Mouse (Mus musculus) embryonic facial prominence, embryonic 11.5 days (tissue): ENCODE measurements around the gene Gm6583. TPM values are rescaled to one million over a fixed set of nuclear protein-coding genes. Genes with fewer than 3 reads are reported as not detected.

Source experiments
- ATAC-seq: fragments of 200-750 bp; cut with Nextera tagmentation; replicated peaks from 2 replicates; pipeline ENCODE4 v1.8.0; 2017; ENCODE audit warnings: low read depth; ENCODE audit not compliant: insufficient number of reproducible peaks, low FRiP score, low TSS enrichment
- DNase-seq: peaks from one replicate; pipeline ENCODE4 v3.0.0-alpha.2; 2015; ENCODE audit warnings: low spot score
- H3K27ac ChIP-seq: fragments of 300-500 bp; sonication (generic); replicated peaks from 2 replicates; pipeline ENCODE4 v1.5.1; 2014; ENCODE audit warnings: mild to moderate bottlenecking, low read depth, low read length, control low read depth
- H3K27me3 ChIP-seq: fragments of 300-500 bp; sonication (generic); 2 replicates; pipeline ENCODE4 v1.6.1; 2014; ENCODE audit warnings: mild to moderate bottlenecking, low read length, moderate library complexity, mixed read lengths; ENCODE audit not compliant: control insufficient read depth, insufficient read depth
- H3K36me3 ChIP-seq: fragments of 300-500 bp; sonication (generic); replicated peaks from 2 replicates; pipeline ENCODE4 v1.6.1; 2014; ENCODE audit warnings: low read depth, mild to moderate bottlenecking, low read length, moderate library complexity, mixed read lengths; ENCODE audit not compliant: control insufficient read depth, insufficient read depth
- H3K4me1 ChIP-seq: fragments of 300-500 bp; sonication (generic); 2 replicates; pipeline ENCODE4 v1.6.1; 2014; ENCODE audit warnings: low read length, mixed read lengths; ENCODE audit not compliant: control insufficient read depth, insufficient read depth
- H3K4me2 ChIP-seq: fragments of 300-500 bp; sonication (generic); 2 replicates; pipeline ENCODE4 v1.6.1; 2014; ENCODE audit warnings: low read depth, mild to moderate bottlenecking, control low read depth, low read length, moderate library complexity
- H3K4me3 ChIP-seq: fragments of 300-500 bp; sonication (generic); 2 replicates; pipeline ENCODE4 v1.5.1; 2014; ENCODE audit warnings: low read depth, low read length, control low read depth
- H3K9ac ChIP-seq: fragments of 300-500 bp; sonication (generic); replicated peaks from 2 replicates; pipeline ENCODE4 v1.6.1; 2014; ENCODE audit warnings: mild to moderate bottlenecking, control low read depth, low read length
- H3K9me3 ChIP-seq: fragments of 300-500 bp; sonication (generic); replicated peaks from 2 replicates; pipeline ENCODE4 v1.6.1; 2016; ENCODE audit warnings: mild to moderate bottlenecking, low read length, inconsistent platforms, mixed read lengths; ENCODE audit not compliant: control insufficient read depth
- WGBS: fragments of 180-500 bp; shearing (Covaris S2); extraction: QIAGEN DNeasy Blood & Tissue Kit; methylation state at CpG from one replicate; pipeline ENCODE4 v1.1.7; 2014; 5-methylcytosine and 5-hydroxymethylcytosine counted together
- polyA plus RNA-seq: library from polyadenylated mRNA; unstranded; fragments of >200 nt; fragmentation: Nextera tagmentation; extraction: Ambion mirVana; gene quantifications from 2 replicates; pipeline ENCODE4 v1.2.1, GENCODE M21; 2014

Gm6583 gene
- polyA plus RNA-seq, 1 experiment from 2014 or later = 0.08 TPM

DNA sequence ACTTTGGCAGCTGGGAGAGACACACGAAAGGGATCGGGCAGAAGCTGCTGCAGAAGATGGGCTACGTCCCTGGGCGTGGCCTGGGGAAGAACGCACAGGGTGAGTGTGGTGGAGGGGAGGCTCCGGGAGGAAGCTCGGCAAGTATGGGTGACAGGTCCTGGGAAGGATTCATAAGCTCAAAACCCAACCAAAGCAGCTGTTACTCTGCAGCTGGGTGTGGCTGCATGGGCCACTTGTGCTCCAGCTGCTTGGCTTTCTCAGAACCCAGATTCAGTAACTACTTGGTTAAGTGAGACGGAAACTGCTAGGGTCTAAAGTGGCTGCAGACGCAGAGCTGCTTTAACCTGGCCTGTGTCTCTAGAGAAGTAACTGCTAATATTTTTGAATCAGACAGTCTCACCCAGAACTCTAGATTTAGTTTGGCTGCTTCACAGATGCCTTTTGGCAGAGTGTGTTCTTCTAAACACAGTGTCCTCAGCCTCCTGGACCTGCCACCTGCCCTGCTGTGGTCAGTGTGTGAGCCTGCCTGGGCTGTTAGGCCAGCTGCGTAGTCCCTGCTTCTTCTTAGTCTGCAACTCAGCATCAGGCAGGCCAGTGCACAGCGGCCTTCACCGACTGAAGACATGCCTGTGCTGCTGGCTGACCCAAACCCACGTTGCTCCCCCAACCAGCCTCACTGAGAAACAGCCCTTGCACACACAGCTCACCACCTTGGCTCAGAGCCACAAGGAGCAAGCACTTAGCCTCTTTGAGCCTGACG, 25.8 kb downstream of the Gm6583 start:
- Histone ChIP-seq H3K27me3 (no peaks in the 10 kb centered on the region), H3K27ac (no peak overlapping the region), H3K4me1 (no peaks in the 10 kb centered on the region), H3K4me2 (no peak overlapping the region), H3K36me3 (peaks cover 11% of the 10 kb centered on the region), H3K4me3 (no peak overlapping the region), H3K9me3 (no peaks in the 10 kb centered on the region), H3K9ac (no peak overlapping the region)
- ATAC-seq = no peak
- no peak for DNase-seq
- WGBS = 91% methylated on average over 14 of the region's 14 CpGs

DNA sequence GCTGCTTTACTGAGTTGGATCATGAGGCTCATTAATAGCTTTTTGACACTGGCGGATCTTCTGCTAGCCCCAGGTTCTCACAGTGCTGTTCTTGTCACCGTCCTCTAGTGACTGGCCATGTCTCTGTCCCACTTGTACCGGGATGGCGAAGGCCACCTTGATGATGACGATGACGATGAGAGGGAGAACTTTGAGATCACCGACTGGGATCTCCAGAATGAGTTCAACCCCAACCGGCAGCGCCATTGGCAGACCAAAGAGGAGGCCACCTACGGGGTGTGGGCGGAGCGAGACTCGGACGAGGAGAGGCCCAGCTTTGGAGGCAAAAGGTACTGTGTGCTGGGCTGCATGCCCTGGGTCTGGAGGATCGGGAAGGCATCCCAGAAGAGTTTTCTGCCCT, 28.0 kb downstream of the Gm6583 start:
- no peaks in the 10 kb centered on the region for H3K4me1 ChIP-seq
- no peaks in the 10 kb centered on the region for H3K9me3 ChIP-seq
- DNase-seq = no peak
- 94% methylated on average over 15 of the region's 15 CpGs for WGBS
- no peak for ATAC-seq
- no peak overlapping the region for H3K4me3 ChIP-seq
- H3K27me3 ChIP-seq = no peaks in the 10 kb centered on the region
- no peak overlapping the region for H3K27ac ChIP-seq
- H3K36me3 ChIP-seq = peaks cover 8% of the 10 kb centered on the region
- no peak overlapping the region for H3K9ac ChIP-seq
- H3K4me2 ChIP-seq = no peak overlapping the region

DNA sequence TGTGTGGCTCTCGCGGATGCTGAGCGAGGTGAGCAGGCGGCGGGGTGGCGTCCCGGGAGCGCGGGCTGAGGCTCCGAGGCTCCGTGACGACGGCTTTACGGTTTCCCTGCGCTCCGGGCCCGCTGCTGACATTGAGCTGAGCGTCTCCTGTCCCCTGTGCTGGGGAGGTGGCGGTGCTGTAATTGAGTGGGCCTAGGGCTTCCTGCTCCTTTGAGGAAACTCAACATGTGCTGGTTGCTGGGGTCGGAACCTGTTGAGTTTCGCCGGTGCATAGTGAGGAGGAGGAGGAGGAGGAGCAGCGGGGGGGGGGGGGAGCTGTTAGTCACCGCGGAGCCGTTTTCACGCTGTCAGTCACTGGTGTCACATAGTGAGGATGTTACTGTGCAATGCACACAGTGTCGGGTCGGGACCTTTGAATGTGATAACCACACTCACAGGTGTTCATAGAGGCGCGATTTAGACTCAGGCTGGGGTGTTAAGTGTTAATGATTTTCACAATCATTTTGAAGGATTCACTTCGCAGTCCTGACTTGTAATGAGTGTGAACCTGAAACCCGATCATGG, 29.3 kb downstream of the Gm6583 start:
- Histone ChIP-seq H3K9me3 (no peaks in the 10 kb centered on the region), H3K36me3 (peaks cover 8% of the 10 kb centered on the region), H3K9ac (peak overlapping the region; percentile 76), H3K4me2 (peak overlapping the region; percentile 57), H3K27ac (no peak overlapping the region), H3K4me3 (peak overlapping the region; percentile 96), H3K27me3 (no peaks in the 10 kb centered on the region), H3K4me1 (no peaks in the 10 kb centered on the region)
- ATAC-seq (peak; percentile 57), DNase-seq (no peak)
- WGBS = 1% methylated on average over 29 of the region's 33 CpGs

DNA sequence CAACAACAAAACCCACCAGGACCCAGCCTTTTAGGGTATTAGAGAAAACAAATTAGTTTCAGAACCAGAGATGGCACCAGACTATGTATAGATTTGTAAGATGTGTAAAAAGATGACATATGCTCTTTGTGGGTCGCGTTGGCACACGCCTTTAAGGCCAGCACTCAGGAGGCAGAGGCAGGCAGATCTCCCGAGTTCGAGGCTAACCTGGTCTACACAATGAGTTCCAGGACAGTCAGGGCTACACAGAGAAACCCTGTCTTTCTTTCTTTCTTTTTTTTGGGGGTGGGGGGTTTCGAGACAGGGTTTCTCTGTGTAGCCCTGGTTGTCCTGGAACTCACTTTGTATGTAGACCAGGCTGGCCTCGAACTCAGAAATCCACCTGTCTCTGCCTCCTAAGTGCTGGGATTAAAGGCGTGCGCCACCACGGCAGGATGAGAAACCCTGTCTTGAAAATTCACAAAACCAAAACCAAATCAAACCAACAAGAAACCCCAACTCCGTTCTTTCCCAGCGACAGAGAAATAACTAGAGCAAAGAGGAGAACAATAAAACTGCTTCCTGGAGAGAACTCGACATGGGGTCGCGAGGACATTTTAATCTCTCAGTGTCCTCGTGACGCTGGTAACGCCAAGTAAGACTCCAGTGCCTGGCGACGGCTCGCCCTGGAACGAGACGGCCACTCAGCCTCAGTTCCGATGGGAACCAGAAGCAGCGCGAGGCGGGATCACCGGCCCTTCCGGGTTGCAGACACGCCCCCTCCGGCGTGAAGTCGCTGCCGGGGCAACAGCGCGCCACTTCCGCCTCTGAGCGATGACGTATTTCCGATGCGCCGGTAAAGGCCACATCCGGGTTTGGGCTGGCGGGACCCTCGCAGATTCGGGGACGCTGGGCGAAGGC, 30.0 kb downstream of the Gm6583 start, which contains the start of gene Tfip11:
Gene Tfip11 (plus strand): TSS at position 813 of the 900 bp plus-strand sequence.
- Histone ChIP-seq H3K4me3 (peak within 1 kb of the TSS; percentile 96), H3K27ac (no peak within 1 kb of the TSS), H3K4me2 (peak within 1 kb of the TSS; percentile 57), H3K27me3 (no peaks in the 10 kb centered on the region), H3K9ac (peak within 1 kb of the TSS; percentile 76), H3K9me3 (no peaks in the 10 kb centered on the region), H3K4me1 (no peaks in the 10 kb centered on the region), H3K36me3 (peaks cover 6% of the 10 kb centered on the region; the same call in 1 of the 2 replicates)
- peak; percentile 97 for DNase-seq
- peak; percentile 74 for ATAC-seq
- 9% methylated on average over 48 of the region's 48 CpGs for WGBS

DNA sequence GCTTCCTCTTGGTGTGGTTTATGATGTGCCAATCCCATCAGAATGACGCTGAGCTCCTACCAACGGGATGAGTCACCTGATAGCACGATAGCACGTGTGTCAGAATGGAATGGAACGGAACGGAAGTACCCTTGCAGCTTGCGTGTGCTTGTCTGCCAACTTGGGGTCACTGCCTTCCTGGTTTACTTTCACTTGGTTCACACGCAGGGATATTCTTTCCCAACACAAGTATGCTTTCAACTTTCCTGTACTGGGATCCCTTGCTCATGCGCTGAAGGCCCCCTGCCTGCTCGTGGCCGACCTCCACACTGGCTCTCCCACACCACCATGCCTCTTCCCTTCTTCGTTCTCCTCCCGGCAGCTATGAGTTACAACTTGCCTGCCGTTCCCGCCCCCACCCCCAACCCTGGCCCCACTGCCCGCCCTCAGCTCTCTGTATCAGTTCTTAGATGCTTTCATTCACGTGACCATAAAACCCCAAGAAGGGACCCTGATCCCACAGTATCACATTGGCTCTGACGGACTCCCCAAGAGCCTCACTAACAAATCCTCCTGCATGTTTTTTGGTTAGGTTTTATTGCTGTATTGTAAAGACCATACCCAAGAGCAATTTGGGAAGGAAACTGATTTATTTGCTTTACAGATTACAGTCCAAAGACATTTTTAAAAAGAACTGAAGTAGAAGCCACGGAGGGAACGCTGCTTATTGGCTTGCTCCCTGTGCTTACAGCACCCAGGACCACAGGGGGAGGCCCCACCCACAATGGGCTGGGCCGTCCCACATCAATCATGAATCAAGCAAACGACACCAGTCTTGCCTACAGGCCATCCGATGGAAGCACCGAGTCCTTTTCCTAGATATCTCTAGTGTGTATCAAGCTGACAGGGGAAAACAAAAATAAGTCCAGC, 30.9 kb downstream of the Gm6583 start:
- DNase-seq = peak; percentile 29
- H3K9me3 ChIP-seq = no peaks in the 10 kb centered on the region
- no peak for ATAC-seq
- no peak overlapping the region for H3K4me2 ChIP-seq
- no peaks in the 10 kb centered on the region for H3K4me1 ChIP-seq
- no peak overlapping the region for H3K4me3 ChIP-seq
- no peak overlapping the region for H3K27ac ChIP-seq
- no peak overlapping the region for H3K9ac ChIP-seq
- H3K27me3 ChIP-seq = no peaks in the 10 kb centered on the region
- 0 out of 2 replicates have a peak, but pooled peaks cover 2% of the 10 kb centered on the region for H3K36me3 ChIP-seq
- 33% methylated on average over 24 of the region's 24 CpGs for WGBS

DNA sequence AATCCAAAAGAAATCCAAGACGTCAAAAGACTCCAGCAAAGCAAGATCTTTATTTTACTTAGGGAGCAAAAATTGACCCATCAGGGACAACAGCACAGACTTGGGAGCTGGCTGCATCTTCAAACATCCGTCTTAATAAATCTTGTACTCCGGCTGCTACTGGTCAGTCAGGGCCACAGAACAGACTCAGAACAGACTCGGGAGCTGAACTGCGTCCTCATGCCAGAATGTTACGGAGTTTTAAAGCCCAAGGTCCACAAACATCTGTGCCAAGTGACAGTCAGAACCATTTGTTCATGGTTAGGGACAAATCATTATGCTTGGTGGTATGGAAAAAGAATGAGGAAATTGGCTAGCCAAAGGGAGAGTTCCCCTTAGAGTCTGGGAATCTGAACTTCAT, 32.6 kb downstream of the Gm6583 start:
- no peaks in the 10 kb centered on the region for H3K4me1 ChIP-seq
- no peak for ATAC-seq
- H3K9ac ChIP-seq = no peak overlapping the region
- H3K27me3 ChIP-seq = no peaks in the 10 kb centered on the region
- H3K36me3 ChIP-seq = no peaks in the 10 kb centered on the region
- H3K9me3 ChIP-seq = no peaks in the 10 kb centered on the region
- no peak overlapping the region for H3K4me2 ChIP-seq
- H3K27ac ChIP-seq = no peak overlapping the region
- no peak for DNase-seq
- H3K4me3 ChIP-seq = no peak overlapping the region
- 90% methylated on average over 6 of the region's 6 CpGs for WGBS

DNA sequence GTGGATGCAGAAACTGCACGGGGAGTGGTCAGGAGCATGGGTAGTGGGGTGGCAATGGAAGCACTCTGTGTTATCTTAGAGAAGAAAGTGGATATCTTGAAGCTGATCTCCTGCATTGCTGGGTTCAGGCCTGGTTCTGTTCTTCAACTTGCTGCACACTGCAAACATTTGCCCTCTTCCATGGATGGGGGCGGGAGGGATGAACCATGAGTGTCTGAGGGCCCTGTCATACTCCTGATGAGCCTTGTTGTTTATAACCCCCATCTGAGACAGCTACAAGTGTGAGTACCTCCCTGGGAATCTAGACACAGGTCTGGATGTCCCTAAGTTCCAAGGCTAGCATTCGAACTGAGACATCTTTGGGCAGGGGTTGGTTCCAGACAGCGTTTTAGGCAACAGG, 34.5 kb downstream of the Gm6583 start:
- Histone ChIP-seq H3K36me3 (no peaks in the 10 kb centered on the region), H3K4me2 (no peak overlapping the region), H3K9me3 (no peaks in the 10 kb centered on the region), H3K4me3 (no peak overlapping the region), H3K9ac (no peak overlapping the region), H3K4me1 (no peaks in the 10 kb centered on the region), H3K27ac (no peak overlapping the region), H3K27me3 (no peaks in the 10 kb centered on the region)
- 70% methylated on average over 4 of the region's 4 CpGs for WGBS
- ATAC-seq (no peak), DNase-seq (no peak)
